Mouse (Mus musculus) kidney, postnatal 4 days (tissue): ENCODE measurements around the gene Det1.
A peak's percentile ranks its signal among the peaks of the same experiment; 100 is the strongest.

Experiments
- DNase-seq, 2 experiments: peaks; one replicate each; pipeline ENCODE4 v3.0.0; 2021; ENCODE audit warnings: mixed read lengths in 2 of 2

Det1 gene

GRCm38 (mm10) chr7:78846066-78846716, 872 bp downstream of the Det1 start:
- DNase-seq: no peak

- DNase-seq: no peak
Observed at GRCm38 (mm10) chr7:78841601-78842000, 5.5 kb downstream of the Det1 start.

GRCm38 (mm10) chr7:78837250-78837649, 9.8 kb downstream of the Det1 start:
- DNase-seq: no peak

- no peak for DNase-seq
Observed at GRCm38 (mm10) chr7:78835656-78836055, 11.4 kb downstream of the Det1 start.

- DNase-seq: no peak
Observed at GRCm38 (mm10) chr7:78827749-78828362, 19.2 kb downstream of the Det1 start.

GRCm38 (mm10) chr7:78826682-78827385, 20.2 kb downstream of the Det1 start:
- DNase-seq: peak; percentile 56 to 71

- no peak for DNase-seq
Observed at GRCm38 (mm10) chr7:78818336-78818735, 28.7 kb downstream of the Det1 start.

GRCm38 (mm10) chr7:78814766-78815165, 32.3 kb downstream of the Det1 start:
- DNase-seq: peak in 1 of 2 experiments; percentile 12

- DNase-seq: peak in 1 of 2 experiments; percentile 17
Observed at GRCm38 (mm10) chr7:78813791-78814190, 33.3 kb downstream of the Det1 start.

- peak in 1 of 2 experiments; percentile 39 for DNase-seq
Observed at GRCm38 (mm10) chr7:78807192-78807591, 39.9 kb downstream of the Det1 start.

- peak; percentile 30 to 52 for DNase-seq
Observed at GRCm38 (mm10) chr7:78803841-78804240, 43.2 kb downstream of the Det1 start.

- DNase-seq: no peak
Observed at GRCm38 (mm10) chr7:78799730-78800496, 47.1 kb downstream of the Det1 start.

GRCm38 (mm10) chr7:78797843-78798455, 49.1 kb downstream of the Det1 start:
- no peak for DNase-seq

GRCm38 (mm10) chr7:78796624-78797023, 50.4 kb downstream of the Det1 start:
- DNase-seq: no peak

- no peak for DNase-seq
Observed at GRCm38 (mm10) chr7:78794571-78795092, 52.4 kb downstream of the Det1 start.

GRCm38 (mm10) chr7:78793895-78794570, 53.0 kb downstream of the Det1 start:
- no peak for DNase-seq

GRCm38 (mm10) chr7:78791359-78792222, 55.5 kb downstream of the Det1 start:
- peak; percentile 45 to 67 for DNase-seq

- DNase-seq: no peak
Observed at GRCm38 (mm10) chr7:78787793-78788380, 59.2 kb downstream of the Det1 start.

GRCm38 (mm10) chr7:78785906-78786305, 61.2 kb downstream of the Det1 start:
- DNase-seq: no peak
